ENCODE assay signal across 8 mouse cellular contexts in the genomic region with DNA sequence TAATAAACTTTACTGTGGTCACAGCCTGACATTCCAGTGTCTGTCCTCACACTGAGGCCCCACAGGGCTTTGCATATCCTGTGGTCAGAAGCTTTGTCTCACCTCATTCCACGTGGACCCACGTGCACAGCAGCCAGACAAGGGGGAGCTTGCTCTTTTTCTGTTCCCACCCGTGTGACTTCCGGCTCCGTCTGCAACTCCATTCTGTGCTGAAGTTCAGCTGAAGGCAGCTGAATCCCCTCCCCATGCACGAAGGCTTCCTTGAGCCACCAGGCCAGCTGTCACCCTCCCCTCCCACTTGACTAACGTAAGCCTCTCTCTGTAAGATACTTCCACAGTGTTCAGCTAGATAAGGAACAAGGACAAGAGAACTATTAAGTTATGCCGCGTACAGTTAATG.
DNase-seq lines count a peak whose midpoint lies in the region; ATAC-seq and TF ChIP-seq lines count a peak whose summit lies in the region.

No protein-coding gene starts in this region.

- peak; percentile 18 for DNase-seq in lung, postnatal 10 days
- no peak for DNase-seq in lung, postnatal 14 days
- DNase-seq in liver, embryonic 11.5 days (ENCODE audit: low spot score) = peak; percentile 44
- DNase-seq in thymus, postnatal 10 days (ENCODE audit: low spot score in 2 of 2) = peak; percentile 69 to 76
- DNase-seq in gastrocnemius, adult 2 months = no peak
- DNase-seq in cerebellum, adult 8-10 months = no peak

- H3K9me3 ChIP-seq in forebrain, embryonic 16.5 days (ENCODE audit: control insufficient read depth, low read length) = no peaks in the 10 kb centered on the region
- no peaks in the 10 kb centered on the region for H3K9me3 ChIP-seq in forebrain, embryonic 12.5 days
- no peaks in the 10 kb centered on the region for H3K9me3 ChIP-seq in liver, embryonic 11.5 days (ENCODE audit: control insufficient read depth, low read length)

- H3K4me3 ChIP-seq in forebrain, embryonic 16.5 days (replicated peaks; ENCODE audit: low read length) = no peak overlapping the region
- no peak overlapping the region for H3K4me3 ChIP-seq in forebrain, embryonic 12.5 days (replicated peaks)
- H3K4me3 ChIP-seq in liver, embryonic 11.5 days (ENCODE audit: low read depth, low read length) = no peak overlapping the region
- H3K4me3 ChIP-seq in gastrocnemius, adult 2 months = no peak overlapping the region

- no peak overlapping the region for H3K4me2 ChIP-seq in forebrain, embryonic 16.5 days (ENCODE audit: low read length)
- no peak overlapping the region for H3K4me2 ChIP-seq in forebrain, embryonic 12.5 days
- peak overlapping the region; percentile 5; the same call in 1 of the 2 replicates for H3K4me2 ChIP-seq in liver, embryonic 11.5 days

- H3K27me3 ChIP-seq in forebrain, embryonic 16.5 days (replicated peaks; ENCODE audit: control insufficient read depth, insufficient read depth, low read length) = no peaks in the 10 kb centered on the region
- no peaks in the 10 kb centered on the region for H3K27me3 ChIP-seq in forebrain, embryonic 12.5 days
- H3K27me3 ChIP-seq in liver, embryonic 11.5 days (replicated peaks; ENCODE audit: control insufficient read depth, insufficient read depth, low read length) = no peaks in the 10 kb centered on the region

- H3K9ac ChIP-seq in forebrain, embryonic 16.5 days (replicated peaks; ENCODE audit: low read depth, low read length) = no peak overlapping the region
- no peak overlapping the region; the same call in 1 of the 2 replicates for H3K9ac ChIP-seq in forebrain, embryonic 12.5 days
- no peak overlapping the region for H3K9ac ChIP-seq in liver, embryonic 11.5 days (ENCODE audit: low read depth, low read length)

- no peaks in the 10 kb centered on the region for H3K4me1 ChIP-seq in forebrain, embryonic 16.5 days (replicated peaks; ENCODE audit: control insufficient read depth, insufficient read depth, low read length)
- H3K4me1 ChIP-seq in forebrain, embryonic 12.5 days = peaks cover 5% of the 10 kb centered on the region; the same call in 1 of the 2 replicates
- peaks cover 9% of the 10 kb centered on the region; the same call in 1 of the 2 replicates for H3K4me1 ChIP-seq in liver, embryonic 11.5 days (replicated peaks; ENCODE audit: control insufficient read depth, insufficient read depth, low read length)

- H3K27ac ChIP-seq in forebrain, embryonic 16.5 days (ENCODE audit: low read length) = no peak overlapping the region
- no peak overlapping the region for H3K27ac ChIP-seq in forebrain, embryonic 12.5 days
- H3K27ac ChIP-seq in liver, embryonic 11.5 days (ENCODE audit: low read depth, low read length) = no peak overlapping the region
- H3K27ac ChIP-seq in gastrocnemius, adult 2 months = no peak overlapping the region

- intact Hi-C loops in gastrocnemius, adult 2 months (cut with DNase I) = no loop called here

- WGBS in forebrain, embryonic 16.5 days = 22% methylated on average over 9 of the region's 9 CpGs
- WGBS in forebrain, embryonic 12.5 days = 35% methylated on average over 9 of the region's 9 CpGs
- WGBS in liver, embryonic 11.5 days = 24% methylated on average over 9 of the region's 9 CpGs

- no peaks in the 10 kb centered on the region for H3K36me3 ChIP-seq in forebrain, embryonic 16.5 days (ENCODE audit: control insufficient read depth, insufficient read depth)
- no peaks in the 10 kb centered on the region for H3K36me3 ChIP-seq in forebrain, embryonic 12.5 days (replicated peaks)
- H3K36me3 ChIP-seq in liver, embryonic 11.5 days (ENCODE audit: control insufficient read depth, insufficient read depth, low read length) = no peaks in the 10 kb centered on the region

- peak; percentile 38; the same call in 1 of the 2 replicates for ATAC-seq in forebrain, embryonic 16.5 days
- ATAC-seq in forebrain, embryonic 12.5 days (ENCODE audit: low FRiP score) = no peak
- peak; percentile 75 for ATAC-seq in liver, embryonic 11.5 days (replicated peaks; ENCODE audit: low FRiP score)

- no peak for TF ChIP-seq CTCF in gastrocnemius, adult 2 months (IDR thresholded peaks at IDR 0.05)

Comparison
In these comparisons a context has a peak if more than half of its experiments do, and no peak if none do; other contexts are left out.
1. DNase-seq: peak in lung, postnatal 10 days (single experiment), liver, embryonic 11.5 days (single experiment) and thymus, postnatal 10 days (2 of 2); none in lung, postnatal 14 days (single experiment), gastrocnemius, adult 2 months (single experiment) and cerebellum, adult 8-10 months (single experiment).